Mouse (Mus musculus): ENCODE results near the gene Ankrd37.

GRCm38 (mm10) chr8:46024392-46024791, 18.9 kb upstream of the Ankrd37 start:
- TF ChIP-seq CTCF (IDR thresholded peaks at IDR 0.05; ENCODE audit: extremely low read depth, insufficient read length, insufficient replicate concordance, low read depth, low read length) (no peak), POLR2A (IDR thresholded peaks at IDR 0.05; ENCODE audit: low read depth, low read length) (no peak)
